Mouse (Mus musculus): ENCODE data around the gene Tut7. TPM values are rescaled to one million over a fixed set of nuclear protein-coding genes. Genes with fewer than 3 reads are reported as not detected.
"Not testable (repeated sequence)": the region's sequence is repeated elsewhere in the genome, so short reads cannot be mapped to it uniquely, and the experiment has no call there.

The Tut7 gene
- total RNA-seq (2021), result 10 to 100 TPM; 61.0 to 64.3 TPM

GRCm38 (mm10) chr13:59822507-59823462 is at the start of gene Tut7:
Gene Tut7 (minus strand): TSS chr13:59823147.
- peak; percentile 92 to 95 for DNase-seq (ENCODE audit: low spot score in 2 of 2)
- intact Hi-C loops (cut with DNase I), result no loop called here

DNA sequence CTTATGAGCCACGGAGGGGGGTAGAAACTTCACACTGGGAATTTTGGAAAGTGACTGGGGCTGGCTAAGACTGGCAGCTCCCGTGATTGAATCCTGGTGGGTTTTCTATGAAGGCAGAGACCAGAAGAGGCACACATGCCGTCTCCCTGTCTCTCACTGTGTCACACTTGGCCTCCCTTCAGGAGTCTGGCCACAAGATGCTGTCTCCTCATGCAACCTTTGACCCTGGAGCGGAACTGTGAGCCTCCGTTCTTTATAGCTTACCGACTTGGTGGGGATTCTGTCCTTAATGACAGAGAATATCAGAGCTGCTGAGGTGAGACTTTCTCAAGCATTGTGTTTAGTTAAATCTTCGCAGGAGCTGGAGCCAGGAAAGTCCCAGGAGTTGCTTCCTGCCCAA is 49.5 kb upstream of the Tut7 start:
- intact Hi-C loops (cut with DNase I), result no loop called here
- DNase-seq (ENCODE audit: low spot score in 2 of 2), result no peak

- intact Hi-C loops (cut with DNase I), result no loop called here
- no peak for DNase-seq (ENCODE audit: low spot score in 2 of 2)
These were observed 47.1 kb upstream of the Tut7 start for GRCm38 (mm10) chr13:59870004-59870403.

- no peak for DNase-seq (ENCODE audit: low spot score in 2 of 2)
- intact Hi-C loops (cut with DNase I), result no loop called here
These were observed 45.2 kb upstream of the Tut7 start for GRCm38 (mm10) chr13:59868011-59868649.

GRCm38 (mm10) chr13:59867103-59867502 is 44.2 kb upstream of the Tut7 start:
- DNase-seq (ENCODE audit: low spot score in 2 of 2), result no peak
- intact Hi-C loops (cut with DNase I), result no loop called here

DNA sequence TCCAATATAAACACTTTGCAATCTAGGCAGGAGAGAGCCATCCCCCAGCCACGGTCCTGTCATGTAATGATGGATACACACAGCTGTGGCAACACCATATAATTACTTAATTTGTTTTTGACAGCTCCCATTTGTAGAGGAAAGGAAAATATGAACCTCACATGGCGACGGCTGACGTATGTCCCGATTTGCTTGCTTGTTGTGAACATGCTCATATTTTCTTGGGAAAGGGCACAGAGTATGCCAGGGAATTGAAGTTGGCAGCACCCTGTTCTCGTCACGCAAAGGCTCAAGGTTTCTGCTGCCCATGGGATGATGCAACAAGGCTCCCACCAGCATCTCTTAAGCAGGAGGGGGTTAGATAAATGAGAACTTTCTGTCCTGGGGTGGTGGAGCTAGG is 36.6 kb upstream of the Tut7 start:
- DNase-seq (ENCODE audit: low spot score in 2 of 2), result no peak
- intact Hi-C loops (cut with DNase I), result loop anchor here (5.0 kb wide), 1 partner anchor 318 kb away; the partner anchor contains the start of gene Gas1

DNA sequence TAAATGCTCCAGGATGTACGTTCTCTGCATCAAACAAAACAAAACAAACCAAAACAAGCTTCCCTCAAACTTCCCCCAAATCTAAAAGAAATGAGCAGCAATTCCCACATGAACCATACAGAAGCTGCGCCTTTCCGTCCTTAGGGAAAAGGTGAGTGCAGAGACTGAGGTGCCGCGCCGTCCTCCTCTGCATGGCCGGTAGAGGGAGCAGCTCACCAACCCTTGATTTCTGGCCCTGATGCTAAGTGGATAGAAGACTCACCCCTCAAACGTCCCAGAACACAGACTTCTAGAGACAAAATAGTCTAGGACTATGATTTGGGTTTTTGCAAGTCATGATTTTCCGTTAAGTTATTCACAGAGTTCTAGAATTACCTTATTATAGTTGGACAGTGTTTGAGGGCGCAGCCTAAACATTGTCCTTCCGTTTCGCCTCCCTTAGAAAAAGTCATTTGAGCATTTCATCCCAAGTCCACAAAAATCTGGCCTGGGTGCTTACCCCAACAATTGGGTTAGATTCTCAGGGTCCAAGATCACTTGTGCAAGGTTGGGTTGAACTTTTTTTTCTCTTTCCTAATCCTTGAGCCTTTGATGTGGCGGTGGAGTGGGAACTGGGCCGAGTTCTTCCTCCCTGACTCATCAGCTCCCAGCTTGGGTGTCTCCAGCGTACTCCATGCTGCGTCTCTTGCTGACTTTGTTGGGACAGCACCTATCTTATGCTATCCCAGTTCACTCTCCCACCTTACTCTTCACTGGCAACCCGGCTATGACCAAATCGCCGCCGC is 33.5 kb upstream of the Tut7 start:
- intact Hi-C loops (cut with DNase I), result loop anchor here (2.0 to 5.0 kb wide), 2 partner anchors 321 to 612 kb away; partner anchors contain the start of gene Gas1
- peak; percentile 63 to 71 for DNase-seq (ENCODE audit: low spot score in 2 of 2)

- intact Hi-C loops (cut with DNase I), result no loop called here
- DNase-seq (ENCODE audit: low spot score in 2 of 2), result no peak
These were observed 30.5 kb upstream of the Tut7 start for GRCm38 (mm10) chr13:59853471-59853870.

- no peak for DNase-seq (ENCODE audit: low spot score in 2 of 2)
- intact Hi-C loops (cut with DNase I), result no loop called here
These were observed 27.4 kb upstream of the Tut7 start for GRCm38 (mm10) chr13:59850373-59850772.

DNA sequence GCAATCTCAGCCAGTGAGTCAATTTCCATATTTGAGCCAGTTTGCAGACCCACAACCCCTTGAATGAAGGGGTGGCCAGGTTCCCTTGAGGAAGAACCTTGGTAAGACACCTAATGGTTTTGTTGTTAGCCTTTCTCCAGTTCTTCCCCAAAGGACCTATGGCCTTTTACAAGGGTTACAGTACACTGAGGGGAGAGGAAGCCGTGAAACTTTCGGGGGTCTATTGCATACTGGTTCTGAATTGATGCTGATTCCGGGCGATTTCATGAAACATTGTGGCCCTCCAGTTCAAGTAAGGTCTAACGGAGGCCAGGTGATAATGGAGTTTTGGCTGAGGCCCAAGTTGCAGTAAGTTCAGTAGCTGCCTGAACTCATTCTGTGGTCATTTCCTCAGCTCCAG is 21.7 kb upstream of the Tut7 start:
- intact Hi-C loops (cut with DNase I), result loop anchor here (5.0 kb wide), 3 partner anchors 333 to 1207 kb away; partner anchors contain the start of gene Gas1
- no peak for DNase-seq (ENCODE audit: low spot score in 2 of 2)

DNA sequence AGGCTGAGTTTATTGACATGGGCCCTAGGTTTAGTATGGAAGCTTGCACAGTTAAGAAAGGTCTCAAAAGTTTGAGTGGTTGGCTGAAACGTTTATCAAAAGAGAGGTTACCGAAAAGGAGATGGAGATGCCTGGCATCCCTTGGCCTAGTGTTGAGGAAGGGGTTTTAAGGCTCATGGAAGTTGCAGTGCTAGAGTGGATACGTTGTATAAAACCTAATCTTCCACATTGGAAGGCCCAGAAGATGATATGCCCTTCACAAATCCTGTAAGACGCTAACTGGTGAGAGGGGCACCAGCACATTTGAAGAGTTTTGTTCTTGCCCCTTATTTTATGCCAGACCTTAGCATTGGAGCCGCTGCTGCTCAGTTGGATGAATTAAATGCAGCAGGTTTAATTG is 21.0 kb upstream of the Tut7 start:
- intact Hi-C loops (cut with DNase I), result loop anchor here (2.0 to 5.0 kb wide), 3 partner anchors 333 to 1207 kb away; partner anchors contain the start of gene Gas1
- DNase-seq (ENCODE audit: low spot score in 2 of 2), result no peak

DNA sequence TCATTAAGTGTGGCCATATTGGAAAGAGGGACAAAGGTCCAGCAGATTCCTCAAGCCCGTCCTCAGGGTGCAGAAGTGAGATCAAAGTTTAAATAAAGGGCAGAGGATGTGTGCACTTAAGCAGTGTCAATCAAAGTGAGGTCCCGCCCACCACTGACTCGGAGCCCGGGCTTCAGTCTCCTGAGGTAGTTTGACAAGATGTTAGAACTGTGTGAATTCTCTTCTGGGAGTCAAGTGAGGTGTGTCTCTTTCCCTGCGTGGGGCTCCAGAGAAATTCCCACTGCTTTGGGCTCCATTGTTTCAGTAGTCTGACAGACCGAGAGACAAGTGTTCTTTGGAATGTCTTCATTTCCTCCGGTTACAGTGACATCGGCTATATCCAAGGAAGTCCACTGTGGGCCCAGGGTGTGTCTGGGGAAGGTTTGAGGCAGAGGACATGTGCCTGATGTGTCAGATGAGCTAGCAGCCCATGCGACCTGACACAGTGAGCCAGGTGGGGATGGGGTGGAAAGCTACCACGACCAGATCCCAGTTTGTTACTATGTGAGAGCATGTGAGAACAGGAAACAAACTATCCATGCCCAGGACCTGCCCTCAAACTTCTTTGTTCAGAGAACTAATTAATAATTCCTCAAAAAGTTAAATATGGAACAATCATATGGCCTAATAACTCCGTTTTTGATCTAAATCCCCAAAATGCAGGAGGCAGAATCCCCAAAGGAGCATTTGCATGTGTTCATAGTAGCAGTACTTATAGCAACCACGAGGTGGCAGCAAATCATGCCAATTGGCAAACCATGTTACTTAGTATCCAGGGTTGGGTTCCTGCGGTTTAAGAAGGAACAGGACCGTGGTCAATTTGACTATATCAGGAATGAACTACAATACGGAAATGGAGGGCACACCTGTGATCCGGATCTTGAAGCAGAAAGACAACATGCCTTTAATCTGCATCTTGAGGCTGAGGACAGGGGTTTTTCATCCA is 19.6 kb upstream of the Tut7 start:
- DNase-seq (ENCODE audit: low spot score in 2 of 2), result peak; percentile 83 to 90
- intact Hi-C loops (cut with DNase I), result loop anchor here (2.0 to 5.0 kb wide), 3 partner anchors 335 to 1205 kb away; partner anchors contain the start of gene Gas1

DNA sequence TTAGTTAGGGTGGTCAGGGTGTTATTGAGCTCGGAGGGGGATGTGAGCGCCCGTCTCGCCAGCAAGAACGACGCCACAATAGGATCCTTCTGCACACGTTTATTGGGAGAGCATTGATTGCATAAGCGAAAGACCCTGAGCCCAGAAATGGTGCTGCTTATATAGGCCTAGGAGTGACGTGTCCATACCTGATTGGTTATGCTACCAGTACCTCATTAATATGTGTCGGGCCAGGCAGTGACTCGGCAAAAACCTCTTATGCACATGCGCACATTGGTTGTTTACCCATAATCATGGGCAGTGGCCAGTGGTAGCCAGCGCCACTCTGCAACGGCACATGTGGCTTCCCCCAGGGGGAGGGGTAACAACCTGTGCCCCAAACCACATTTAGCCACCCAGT is 18.8 kb upstream of the Tut7 start:
- intact Hi-C loops (cut with DNase I), result loop anchor here (2.0 to 5.0 kb wide), 3 partner anchors 336 to 1204 kb away; partner anchors contain the start of gene Gas1

DNA sequence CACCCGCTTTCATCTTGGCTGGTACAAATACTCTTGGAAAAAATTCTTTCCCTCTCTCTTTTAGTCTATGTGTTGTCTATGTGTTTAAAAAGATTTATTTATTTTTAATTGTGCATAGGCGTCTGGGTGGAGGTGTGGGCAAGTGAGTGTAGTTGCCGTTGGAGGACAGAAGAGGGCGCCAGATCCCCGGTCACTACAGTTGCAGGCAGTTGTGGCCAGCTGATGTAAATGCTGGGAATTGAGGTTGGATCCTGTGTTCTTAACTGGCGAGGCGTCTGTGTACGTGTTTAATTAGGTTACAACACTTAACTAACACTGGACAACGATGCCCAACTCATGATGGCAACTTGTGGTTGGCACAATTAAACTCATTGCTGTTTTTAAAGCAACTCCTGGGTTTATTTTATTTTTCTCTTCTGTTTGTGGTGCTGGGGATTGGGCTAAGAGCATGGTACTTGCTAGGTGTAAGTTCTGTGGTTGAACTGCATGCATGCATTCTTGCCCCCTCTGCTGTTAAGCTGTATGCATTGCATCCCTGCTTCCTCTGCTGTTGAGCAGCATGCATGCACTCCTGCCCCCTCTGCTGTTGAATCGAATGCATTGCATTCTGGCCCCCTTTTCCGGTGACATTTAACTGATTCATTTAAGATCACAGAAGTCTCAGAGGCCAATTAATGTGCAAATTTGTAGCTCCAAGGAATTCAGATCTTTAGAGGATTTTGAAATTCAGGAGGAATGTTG is 17.7 kb upstream of the Tut7 start:
- peak; percentile 85 to 94 for DNase-seq (ENCODE audit: low spot score in 2 of 2)
- intact Hi-C loops (cut with DNase I), result loop anchor here (5.0 kb wide), 2 partner anchors 337 to 1203 kb away; partner anchors contain the start of gene Gas1

More for the DNA sequence above, 18.8 kb upstream of the Tut7 start:
- not testable (repeated sequence) for DNase-seq (ENCODE audit: low spot score in 2 of 2)

- DNase-seq (ENCODE audit: low spot score in 2 of 2), result no peak
- intact Hi-C loops (cut with DNase I), result no loop called here
These were observed 16.4 kb upstream of the Tut7 start for GRCm38 (mm10) chr13:59839356-59839755.

- intact Hi-C loops (cut with DNase I), result no loop called here
- DNase-seq (ENCODE audit: low spot score in 2 of 2), result no peak
These were observed 15.5 kb upstream of the Tut7 start for GRCm38 (mm10) chr13:59838464-59838863.

- intact Hi-C loops (cut with DNase I), result no loop called here
- DNase-seq (ENCODE audit: low spot score in 2 of 2), result no peak
These were observed 13.9 kb upstream of the Tut7 start for GRCm38 (mm10) chr13:59836811-59837210.
